Mouse (Mus musculus) heart, embryonic 10.5 days (tissue): ENCODE measurements around the gene Cyp2d10. TPM values are rescaled to one million over a fixed set of nuclear protein-coding genes. Genes with fewer than 3 reads are reported as not detected.
A peak's percentile ranks its signal among the peaks of the same experiment; 100 is the strongest.
"Not testable (repeated sequence)": the region's sequence is repeated elsewhere in the genome, so short reads cannot be mapped to it uniquely, and the experiment has no call there.

ENCODE experiments used
- DNase-seq: peaks from one replicate; pipeline ENCODE4 v3.0.0-alpha.2; 2017; ENCODE audit warnings: low spot score
- H3K27ac ChIP-seq: fragments of 300-500 bp; sonication (generic); 2 replicates; pipeline ENCODE4 v1.5.1; 2016; ENCODE audit warnings: mild to moderate bottlenecking
- H3K27me3 ChIP-seq: fragments of 300-500 bp; sonication (generic); 2 replicates; pipeline ENCODE4 v1.6.1; 2016; ENCODE audit warnings: mild to moderate bottlenecking; ENCODE audit not compliant: poor library complexity, insufficient read depth, severe bottlenecking
- H3K36me3 ChIP-seq: fragments of 300-500 bp; sonication (generic); 2 replicates; pipeline ENCODE4 v1.6.1; 2016; ENCODE audit warnings: mild to moderate bottlenecking, moderate library complexity
- H3K4me1 ChIP-seq: fragments of 300-500 bp; sonication (generic); 2 replicates; pipeline ENCODE4 v1.6.1; 2016; ENCODE audit warnings: mild to moderate bottlenecking
- H3K4me3 ChIP-seq: fragments of 300-500 bp; sonication (generic); 2 replicates; pipeline ENCODE4 v1.5.1; 2016; ENCODE audit warnings: mild to moderate bottlenecking, moderate library complexity
- H3K9me3 ChIP-seq: fragments of 300-500 bp; sonication (generic); 2 replicates; pipeline ENCODE4 v1.6.1; 2016; ENCODE audit warnings: mild to moderate bottlenecking, moderate library complexity
- WGBS: fragments of 180-500 bp; shearing (Covaris S2); methylation state at CpG from one replicate; pipeline ENCODE4 v1.1.7; 2016; 5-methylcytosine and 5-hydroxymethylcytosine counted together
- polyA plus RNA-seq: library from polyadenylated mRNA; unstranded; fragments of >200 nt; fragmentation: Nextera tagmentation; extraction: Ambion mirVana; gene quantifications from 2 replicates; pipeline ENCODE4 v1.2.1, GENCODE M21; 2016

Gene Cyp2d10
- polyA plus RNA-seq, 1 experiment from 2014 or later: 0.75 TPM

DNA sequence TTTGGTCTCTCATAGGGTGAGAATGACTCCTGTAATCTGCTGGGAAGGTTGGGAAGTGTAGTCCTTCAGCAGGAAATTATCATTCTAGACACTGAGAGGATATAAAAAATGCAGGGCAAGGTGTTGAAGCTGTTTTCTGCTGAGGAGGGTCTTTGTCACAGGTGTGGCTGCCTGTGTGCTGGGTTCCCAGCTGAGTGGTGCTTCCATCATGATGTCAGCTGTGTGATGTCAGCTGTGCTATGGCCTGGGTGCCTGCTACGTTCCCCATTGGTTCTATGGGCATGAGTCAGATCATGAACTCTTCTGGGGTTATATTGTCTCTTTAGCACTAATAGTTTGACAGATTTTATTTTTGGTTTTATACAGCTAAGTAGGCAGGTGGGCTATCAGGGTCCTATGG, 38.1 kb downstream of the Cyp2d10 start:
- H3K4me3 ChIP-seq: no peak overlapping the region
- WGBS: 84% methylated on average over 1 of the region's 1 CpGs
- H3K27ac ChIP-seq: no peak overlapping the region
- DNase-seq: no peak
- no peaks in the 10 kb centered on the region for H3K9me3 ChIP-seq
- H3K4me1 ChIP-seq: no peaks in the 10 kb centered on the region
- H3K27me3 ChIP-seq: no peaks in the 10 kb centered on the region
- H3K36me3 ChIP-seq: 0 out of 2 replicates have a peak, but pooled peaks cover 3% of the 10 kb centered on the region

DNA sequence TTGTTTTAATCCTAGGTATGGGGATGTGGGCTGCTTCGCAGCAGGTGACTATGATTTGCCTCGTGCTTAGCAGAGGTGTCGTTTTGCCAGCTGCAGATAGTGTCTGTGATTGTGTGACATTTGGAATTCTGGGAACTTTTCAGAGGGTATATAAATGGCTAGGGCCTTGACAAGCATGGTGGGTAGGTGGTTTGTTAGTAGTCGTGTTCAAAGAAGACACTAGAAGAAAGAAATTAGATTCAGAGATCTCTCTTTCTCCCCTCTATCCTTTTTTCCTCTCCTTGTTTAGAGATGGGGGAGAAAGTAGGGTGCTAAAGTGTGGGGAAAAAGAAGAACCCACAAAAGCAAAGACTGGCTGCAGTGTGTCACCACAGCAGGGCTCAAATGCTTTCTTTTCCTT, 38.8 kb downstream of the Cyp2d10 start:
- H3K27me3 ChIP-seq: no peaks in the 10 kb centered on the region
- H3K4me1 ChIP-seq: no peaks in the 10 kb centered on the region
- no peak overlapping the region for H3K27ac ChIP-seq
- no peaks in the 10 kb centered on the region for H3K9me3 ChIP-seq
- no peak for DNase-seq
- H3K4me3 ChIP-seq: no peak overlapping the region
- 84% methylated on average over 4 of the region's 4 CpGs for WGBS
- H3K36me3 ChIP-seq: 0 out of 2 replicates have a peak, but pooled peaks cover 3% of the 10 kb centered on the region

DNA sequence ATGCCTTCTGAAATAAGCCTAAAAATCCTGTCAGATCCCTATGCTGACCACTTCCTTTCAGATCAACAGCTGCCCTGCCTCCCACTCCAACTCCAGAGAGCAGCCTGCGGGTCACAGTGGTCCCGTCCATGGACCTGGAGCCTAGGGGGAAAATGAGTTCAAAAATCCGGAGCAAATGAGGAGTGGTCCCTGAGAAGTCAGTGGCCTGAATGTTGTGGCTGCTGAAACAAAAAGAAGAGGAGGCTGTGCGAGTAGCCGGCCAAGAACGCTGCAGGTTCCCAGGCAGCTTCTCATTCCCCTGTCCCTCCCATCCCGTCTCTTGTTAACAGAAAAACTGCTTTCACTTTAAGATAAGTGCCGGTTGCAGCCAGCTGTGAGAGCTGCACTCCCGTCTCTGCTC, 42.4 kb downstream of the Cyp2d10 start:
- not testable (repeated sequence) for H3K27me3 ChIP-seq, DNase-seq, H3K4me3 ChIP-seq, H3K4me1 ChIP-seq, H3K36me3 ChIP-seq, H3K9me3 ChIP-seq, H3K27ac ChIP-seq
- WGBS: 10% methylated on average over 6 of the region's 9 CpGs

DNA sequence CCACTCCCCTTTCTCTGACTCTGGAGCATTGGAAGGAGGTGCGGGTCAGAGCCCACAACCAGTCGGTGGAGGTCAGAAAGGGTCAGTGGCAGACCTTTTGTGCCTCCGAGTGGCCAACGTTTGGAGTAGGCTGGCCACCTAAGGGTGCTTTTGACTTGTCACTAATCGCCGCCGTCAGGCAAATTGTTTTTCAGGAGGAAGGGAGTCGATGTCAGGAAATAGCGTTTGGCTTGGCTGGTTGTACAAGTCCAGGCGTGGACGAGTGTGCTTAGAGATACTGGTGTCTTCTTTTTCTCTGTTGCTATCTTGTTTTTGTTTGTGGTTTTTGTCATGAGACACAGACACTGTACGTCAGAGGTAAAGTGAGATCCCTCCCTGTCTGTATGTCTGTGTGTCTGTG, 43.2 kb downstream of the Cyp2d10 start:
- not testable (repeated sequence) for DNase-seq, H3K4me3 ChIP-seq, H3K27me3 ChIP-seq, H3K36me3 ChIP-seq, H3K9me3 ChIP-seq, H3K27ac ChIP-seq
- peaks cover 11% of the 10 kb centered on the region for H3K4me1 ChIP-seq
- WGBS: 64% methylated on average over 11 of the region's 12 CpGs

DNA sequence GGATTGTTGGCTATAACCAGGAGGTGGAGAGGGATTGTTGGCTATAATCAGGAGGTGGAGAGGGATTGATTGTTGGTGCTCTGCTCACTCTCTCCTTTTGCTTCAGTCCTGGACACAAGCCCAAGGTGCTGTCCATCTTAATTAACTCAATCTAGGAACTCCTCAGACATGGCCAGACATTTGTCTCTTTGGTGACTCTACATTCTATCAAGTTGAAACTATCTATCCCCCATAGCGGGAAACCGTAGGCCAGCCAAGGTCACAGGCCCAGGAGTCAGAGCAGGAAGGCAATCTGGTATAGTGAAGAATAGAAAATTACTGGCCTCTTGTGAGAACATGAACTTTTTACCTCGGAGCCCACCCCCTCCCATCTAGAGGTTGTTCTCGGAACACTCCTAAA, 44.8 kb downstream of the Cyp2d10 start:
- H3K4me3 ChIP-seq: no peak overlapping the region
- no peak overlapping the region for H3K27ac ChIP-seq
- H3K36me3 ChIP-seq: no peaks in the 10 kb centered on the region
- WGBS: 82% methylated on average over 4 of the region's 4 CpGs
- H3K27me3 ChIP-seq: no peaks in the 10 kb centered on the region
- peak; percentile 36 for DNase-seq
- H3K9me3 ChIP-seq: no peaks in the 10 kb centered on the region
- H3K4me1 ChIP-seq: peaks cover 14% of the 10 kb centered on the region

DNA sequence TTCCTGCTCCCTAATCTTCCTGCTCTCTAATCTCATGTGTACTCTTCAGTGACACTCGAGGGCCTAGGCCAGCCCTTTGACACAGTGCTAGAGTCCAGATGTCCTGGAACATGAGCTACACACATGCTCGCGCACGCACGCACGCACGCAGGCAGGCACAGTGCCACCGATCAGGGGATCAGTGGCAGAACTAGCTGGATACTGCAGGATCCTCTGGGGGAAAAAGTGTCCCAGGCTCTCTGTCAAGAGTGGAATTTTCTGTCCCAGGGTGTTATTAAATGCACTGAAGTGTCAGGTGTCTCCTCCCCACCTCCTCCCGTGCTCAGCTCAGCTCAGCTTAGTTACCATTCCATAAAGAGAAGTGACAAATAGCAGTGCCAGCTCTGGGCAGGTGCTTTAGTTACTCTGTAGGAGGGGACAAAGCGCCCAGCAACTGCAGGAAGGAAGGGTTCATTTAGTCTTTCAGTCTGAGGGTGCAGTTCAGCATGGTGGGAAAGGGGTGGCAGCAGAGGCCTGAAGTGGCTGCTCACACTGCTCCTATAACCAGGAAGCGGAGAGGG, 45.5 kb downstream of the Cyp2d10 start:
- H3K4me1 ChIP-seq: peaks cover 14% of the 10 kb centered on the region
- H3K27me3 ChIP-seq: no peaks in the 10 kb centered on the region
- H3K9me3 ChIP-seq: no peaks in the 10 kb centered on the region
- peak overlapping the region; percentile 66 for H3K27ac ChIP-seq
- H3K36me3 ChIP-seq: no peaks in the 10 kb centered on the region
- DNase-seq: peak; percentile 74
- no peak overlapping the region for H3K4me3 ChIP-seq
- 65% methylated on average over 11 of the region's 11 CpGs for WGBS

DNA sequence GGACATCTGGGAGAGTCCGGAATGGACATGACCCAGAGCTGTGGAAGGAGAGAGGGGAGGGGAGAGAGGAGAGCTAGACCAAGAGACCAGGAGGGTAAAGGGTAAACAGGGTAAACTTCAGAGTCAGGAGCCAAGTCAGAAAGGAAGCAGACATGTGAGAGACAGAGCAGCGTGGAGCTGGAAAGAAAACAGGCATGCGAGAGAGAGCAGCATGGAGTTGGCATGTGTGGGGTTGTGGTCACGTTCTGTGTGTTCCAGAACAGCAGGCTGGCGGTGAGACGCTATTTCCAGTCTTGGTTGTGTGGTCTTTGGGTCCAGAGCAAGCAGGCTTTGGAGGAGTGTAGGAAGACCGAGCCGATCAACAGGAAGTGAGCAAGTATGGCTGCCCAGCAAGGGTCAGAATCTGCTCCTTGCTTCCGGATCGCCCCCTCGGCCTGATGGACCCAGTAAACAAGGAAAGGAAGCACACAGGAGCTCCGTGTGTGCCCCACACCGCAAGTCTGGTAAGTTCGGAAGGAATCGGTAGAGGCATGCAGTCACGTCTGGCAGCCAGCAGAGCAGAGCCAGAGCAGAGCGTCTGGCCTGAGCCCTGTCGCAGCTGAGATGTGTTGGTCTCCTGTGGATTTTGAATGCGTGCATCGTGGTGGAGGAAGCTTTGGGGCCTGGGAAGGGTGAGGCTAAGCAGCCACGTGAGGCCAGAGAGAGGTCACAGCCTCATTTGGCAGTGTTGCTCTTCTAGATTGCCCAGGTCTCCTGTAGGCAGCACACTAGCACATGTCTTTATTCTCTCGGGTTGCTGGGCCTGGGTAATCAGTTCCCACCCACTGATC, 48.3 kb downstream of the Cyp2d10 start:
- no peak for DNase-seq
- 56% methylated on average over 22 of the region's 22 CpGs for WGBS
- H3K4me3 ChIP-seq: no peak overlapping the region
- peak overlapping the region; percentile 79 for H3K27ac ChIP-seq
- H3K9me3 ChIP-seq: no peaks in the 10 kb centered on the region
- H3K36me3 ChIP-seq: no peaks in the 10 kb centered on the region
- no peaks in the 10 kb centered on the region for H3K27me3 ChIP-seq
- H3K4me1 ChIP-seq: peaks cover 18% of the 10 kb centered on the region

DNA sequence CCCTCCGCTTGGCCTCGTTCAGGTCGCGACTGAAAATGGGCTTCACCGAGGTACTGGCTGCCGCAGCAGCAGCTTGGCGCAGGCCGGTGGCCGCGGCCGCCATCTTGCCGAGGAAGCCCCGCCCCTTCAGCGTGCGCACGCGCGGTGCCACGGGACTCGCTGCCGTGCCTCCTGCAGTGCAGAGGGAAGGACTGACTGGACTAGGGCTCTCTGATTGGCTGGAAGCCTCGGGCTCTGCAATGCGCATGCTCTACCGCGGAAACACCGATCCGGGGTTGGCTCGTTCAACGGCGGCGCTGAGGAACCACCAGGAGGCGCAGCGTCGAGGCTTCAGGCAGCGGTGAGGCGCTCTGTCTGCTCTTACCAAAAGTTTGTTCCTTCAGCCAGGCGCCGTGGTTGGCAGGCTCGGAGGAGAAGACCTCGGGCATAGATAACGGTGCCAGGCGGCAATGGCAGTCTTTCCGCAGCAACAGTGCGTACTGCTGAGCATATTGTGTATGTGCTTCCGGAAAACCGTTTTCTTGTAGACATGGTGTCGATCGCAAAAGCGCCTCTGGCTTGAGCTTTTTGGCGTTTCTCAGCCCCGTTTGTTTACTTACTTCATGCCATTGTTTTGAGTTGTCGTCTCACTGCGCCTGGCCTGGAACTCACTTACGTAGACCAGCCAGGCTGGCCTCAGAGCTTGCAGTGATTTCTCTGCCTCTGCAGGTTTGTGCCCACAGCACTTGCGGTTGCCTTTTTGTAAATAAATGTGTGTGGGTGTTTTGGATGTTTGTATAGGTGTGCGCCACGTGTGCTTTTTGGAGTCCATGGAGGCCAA, 52.7 kb downstream of the Cyp2d10 start, which contains the start of gene Ndufa6:
TSS of gene Ndufa6 (minus strand) at position 197 of the 820 bp plus-strand sequence.
- 2% methylated on average over 57 of the region's 57 CpGs for WGBS
- DNase-seq: peak; percentile 100
- H3K27me3 ChIP-seq: no peaks in the 10 kb centered on the region
- no peaks in the 10 kb centered on the region for H3K9me3 ChIP-seq
- H3K27ac ChIP-seq: peak within 1 kb of the TSS; percentile 99
- peak within 1 kb of the TSS; percentile 94 for H3K4me3 ChIP-seq
- H3K36me3 ChIP-seq: peaks cover 20% of the 10 kb centered on the region
- peaks cover 33% of the 10 kb centered on the region for H3K4me1 ChIP-seq

DNA sequence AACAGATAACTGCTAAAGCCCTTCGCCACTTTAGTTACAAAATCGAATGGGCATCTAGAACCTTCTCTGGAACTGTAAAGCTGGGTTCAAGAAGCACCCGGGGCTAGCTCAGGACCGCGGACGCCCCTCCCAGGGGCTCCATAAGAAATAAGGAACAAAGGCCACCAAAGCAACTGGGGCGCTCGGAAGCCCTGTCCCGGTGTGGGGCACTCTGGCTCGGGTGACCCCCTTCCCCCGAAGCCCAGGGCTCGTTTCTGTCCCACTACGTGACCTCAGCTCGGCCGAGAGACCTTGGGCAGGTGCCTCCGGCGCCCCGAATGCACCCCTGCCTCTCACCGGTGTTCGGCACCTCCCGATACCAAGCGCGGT, 53.3 kb downstream of the Cyp2d10 start:
- Histone ChIP-seq H3K36me3 (peaks cover 26% of the 10 kb centered on the region), H3K27me3 (no peaks in the 10 kb centered on the region), H3K9me3 (no peaks in the 10 kb centered on the region), H3K27ac (peak overlapping the region; percentile 99), H3K4me3 (peak overlapping the region; percentile 94), H3K4me1 (peaks cover 28% of the 10 kb centered on the region)
- DNase-seq: no peak
- under 1% methylated on average over 23 of the region's 23 CpGs for WGBS

DNA sequence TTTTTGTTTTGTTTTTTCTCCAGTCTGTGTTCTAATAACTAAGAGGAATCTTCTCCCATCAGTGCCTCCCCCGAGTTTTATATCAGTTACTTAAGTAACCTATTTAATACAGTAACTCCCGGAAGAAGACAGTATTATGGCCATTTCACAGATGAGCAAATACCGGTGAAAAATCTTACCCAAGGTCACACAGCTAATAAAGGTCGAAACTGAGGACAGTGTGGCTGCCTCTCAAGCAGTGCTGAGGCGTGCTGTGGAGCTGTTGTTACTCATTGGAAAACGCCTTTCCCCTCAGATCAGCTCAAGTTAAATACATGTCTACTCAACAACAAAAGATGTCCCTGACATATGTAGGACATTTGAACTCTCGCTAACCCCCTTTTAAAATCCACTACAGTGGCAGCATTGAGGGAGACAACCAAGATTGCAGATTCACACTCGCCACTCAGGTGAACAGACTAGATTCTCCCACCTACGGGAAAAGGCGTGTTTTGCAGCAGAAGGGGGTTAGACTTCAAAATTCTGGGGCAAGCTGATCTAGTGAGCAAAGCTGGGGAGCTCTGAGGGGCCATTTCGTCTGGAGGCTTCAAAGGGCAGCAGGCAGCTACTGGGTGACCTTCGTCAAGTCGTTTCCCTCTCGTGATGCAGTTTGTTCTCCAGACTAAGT, 53.8 kb downstream of the Cyp2d10 start:
- H3K27ac ChIP-seq: peak overlapping the region; percentile 99
- H3K36me3 ChIP-seq: peaks cover 31% of the 10 kb centered on the region
- no peak for DNase-seq
- peaks cover 25% of the 10 kb centered on the region for H3K4me1 ChIP-seq
- peak overlapping the region; percentile 94 for H3K4me3 ChIP-seq
- H3K27me3 ChIP-seq: no peaks in the 10 kb centered on the region
- WGBS: 29% methylated on average over 14 of the region's 14 CpGs
- no peaks in the 10 kb centered on the region for H3K9me3 ChIP-seq
